Mouse (Mus musculus) testis, postnatal 14 days (tissue): ENCODE measurements around the gene Tnfsf14.

ENCODE experiments used
- DNase-seq: peaks from one replicate; pipeline ENCODE4 v3.0.0; 2021; ENCODE audit warnings: low spot score

The Tnfsf14 gene

GRCm38 (mm10) chr17:57201841-57202724 is 8.1 kb upstream of the Tnfsf14 start:
- DNase-seq = no peak

GRCm38 (mm10) chr17:57198252-57198651 is 4.3 kb upstream of the Tnfsf14 start:
- no peak for DNase-seq

GRCm38 (mm10) chr17:57195326-57196010 is 1.5 kb upstream of the Tnfsf14 start:
- no peak for DNase-seq

- no peak for DNase-seq
These were observed 794 bp upstream of the Tnfsf14 start for GRCm38 (mm10) chr17:57194771-57195170.

- no peak for DNase-seq
These were observed 5.3 kb downstream of the Tnfsf14 start for GRCm38 (mm10) chr17:57188510-57189192.

- DNase-seq = no peak
These were observed 8.3 kb downstream of the Tnfsf14 start for GRCm38 (mm10) chr17:57185641-57186040.

GRCm38 (mm10) chr17:57182871-57183270 is 11.1 kb downstream of the Tnfsf14 start:
- DNase-seq = no peak

GRCm38 (mm10) chr17:57180363-57180762 is 13.6 kb downstream of the Tnfsf14 start:
- DNase-seq = no peak

GRCm38 (mm10) chr17:57173351-57173750 is 20.6 kb downstream of the Tnfsf14 start:
- no peak for DNase-seq

- DNase-seq = no peak
These were observed 21.6 kb downstream of the Tnfsf14 start for GRCm38 (mm10) chr17:57172378-57172777.

GRCm38 (mm10) chr17:57170616-57171260 is 23.2 kb downstream of the Tnfsf14 start:
- DNase-seq = no peak

GRCm38 (mm10) chr17:57166800-57167791 is 26.9 kb downstream of the Tnfsf14 start:
- peak; percentile 65 for DNase-seq

- no peak for DNase-seq
These were observed 40.2 kb downstream of the Tnfsf14 start for GRCm38 (mm10) chr17:57153787-57154186.

GRCm38 (mm10) chr17:57153006-57153405 is 41.0 kb downstream of the Tnfsf14 start:
- no peak for DNase-seq

- peak; percentile 18 for DNase-seq
These were observed 44.8 kb downstream of the Tnfsf14 start, which contains the start of gene Cd70 for GRCm38 (mm10) chr17:57148994-57149803. Cd70 (minus strand) TSS chr17:57149777.

GRCm38 (mm10) chr17:57148343-57148742 is 45.6 kb downstream of the Tnfsf14 start:
- DNase-seq = no peak

GRCm38 (mm10) chr17:57145115-57145514 is 48.9 kb downstream of the Tnfsf14 start:
- no peak for DNase-seq

GRCm38 (mm10) chr17:57143704-57144103 is 50.3 kb downstream of the Tnfsf14 start:
- no peak for DNase-seq

GRCm38 (mm10) chr17:57139708-57140107 is 54.3 kb downstream of the Tnfsf14 start:
- DNase-seq = no peak
